Mouse (Mus musculus) megakaryocyte-erythroid progenitor cell, adult 5 weeks (primary cell): ENCODE measurements around the gene Plin4. TPM values are rescaled to one million over a fixed set of nuclear protein-coding genes. Genes with fewer than 3 reads are reported as not detected.

ENCODE experiments used
- polyA plus RNA-seq: library from polyadenylated mRNA; stranded (reverse); fragments of >175 nt; gene quantifications from 2 replicates; pipeline ENCODE4 v1.2.3, GENCODE M21; 2012

Gene Plin4
- 0.02 TPM in 1 of 2 replicates, not detected in the other for polyA plus RNA-seq

GRCm38 (mm10) chr17:56109219-56110051, at the start of gene Plin4:
Plin4 (minus strand) TSS chr17:56109803.

GRCm38 (mm10) chr17:56139858-56140595, 30.4 kb upstream of the Plin4 start, which contains the start of gene Sema6b:
Sema6b (minus strand) TSS chr17:56140343.

GRCm38 (mm10) chr17:56121826-56122225, 12.2 kb upstream of the Plin4 start, which contains the start of gene Lrg1:
Lrg1 (minus strand) TSS chr17:56122001.

GRCm38 (mm10) chr17:56117251-56117710, 7.7 kb upstream of the Plin4 start, which contains the start of gene Plin5:
Plin5 (minus strand) TSS chr17:56117596.

GRCm38 (mm10) chr17:56078880-56079795, 30.5 kb downstream of the Plin4 start, which contains the start of gene Hdgfl2:
Hdgfl2 (plus strand) TSS chr17:56079634.

GRCm38 (mm10) chr17:56074827-56075208, 34.8 kb downstream of the Plin4 start, which contains the start of gene Ubxn6:
Ubxn6 (minus strand) TSS chr17:56075028.

Other genes with a start within 250 kb of the Plin4 start
- 0.62 and 0.73 TPM in 2 replicates for gene Zfp119a, start 230.9 kb downstream of the Plin4 start, polyA plus RNA-seq
- gene Zfp959, start 217.7 kb downstream of the Plin4 start, polyA plus RNA-seq = 2.9 and 3.5 TPM in 2 replicates
- gene Zfp119b, start 160.3 kb downstream of the Plin4 start, polyA plus RNA-seq = 0.31 and 0.32 TPM in 2 replicates
- gene Ebi3, start 157.2 kb downstream of the Plin4 start, polyA plus RNA-seq = 52.3 and 76.6 TPM in 2 replicates
- 33.2 and 44.4 TPM in 2 replicates for gene Yju2, start 150.7 kb downstream of the Plin4 start, polyA plus RNA-seq
- 2.6 and 6.5 TPM in 2 replicates for gene Shd, start 139.3 kb downstream of the Plin4 start, polyA plus RNA-seq
- gene Fsd1, start 123.3 kb downstream of the Plin4 start, polyA plus RNA-seq = 0.13 TPM in 1 of 2 replicates, not detected in the other
- 0.18 and 0.47 TPM in 2 replicates for gene Stap2, start 104.2 kb downstream of the Plin4 start, polyA plus RNA-seq
- gene Mpnd, start 104.1 kb downstream of the Plin4 start, polyA plus RNA-seq = 73.3 and 76.8 TPM in 2 replicates
- gene Sh3gl1, start 73.2 kb downstream of the Plin4 start, polyA plus RNA-seq = 88.5 and 88.9 TPM in 2 replicates
- gene Chaf1a, start 69.4 kb downstream of the Plin4 start, polyA plus RNA-seq = 52.5 and 116 TPM in 2 replicates
- 44.5 and 52.3 TPM in 2 replicates for gene Ubxn6, start 34.8 kb downstream of the Plin4 start, polyA plus RNA-seq
- gene Hdgfl2, start 30.2 kb downstream of the Plin4 start, polyA plus RNA-seq = 200 and 292 TPM in 2 replicates
- not detected in 2 replicates for gene Plin5, start 7.8 kb upstream of the Plin4 start, polyA plus RNA-seq
- gene Lrg1, start 12.2 kb upstream of the Plin4 start, polyA plus RNA-seq = 42.7 and 91.2 TPM in 2 replicates
- 14.5 and 22.4 TPM in 2 replicates for gene Sema6b, start 30.5 kb upstream of the Plin4 start, polyA plus RNA-seq
- gene Tnfaip8l1, start 52.7 kb upstream of the Plin4 start, polyA plus RNA-seq = 0.96 and 1.1 TPM in 2 replicates
- 46.7 and 52.3 TPM in 2 replicates for gene Mydgf, start 74.1 kb upstream of the Plin4 start, polyA plus RNA-seq
- gene Dpp9, start 109.1 kb upstream of the Plin4 start, polyA plus RNA-seq = 87.7 and 105 TPM in 2 replicates
- gene Fem1a, start 147.0 kb upstream of the Plin4 start, polyA plus RNA-seq = 13.8 and 16.5 TPM in 2 replicates
- gene Ticam1, start 167.0 kb upstream of the Plin4 start, polyA plus RNA-seq = 12.2 and 16.1 TPM in 2 replicates
- 17.2 and 24.5 TPM in 2 replicates for gene Plin3, start 183.1 kb upstream of the Plin4 start, polyA plus RNA-seq
- gene Arrdc5, start 190.5 kb upstream of the Plin4 start, polyA plus RNA-seq = not detected in 2 replicates
- gene Uhrf1, start 193.5 kb upstream of the Plin4 start, polyA plus RNA-seq = 107 and 124 TPM in 2 replicates
- gene Kdm4b, start 216.3 kb upstream of the Plin4 start, polyA plus RNA-seq = 21.9 and 26.4 TPM in 2 replicates